Mouse (Mus musculus): ENCODE results near the gene Klk5. TPM values are rescaled to one million over a fixed set of nuclear protein-coding genes. Genes with fewer than 3 reads are reported as not detected.

The Klk5 gene
- polyA plus RNA-seq, 1 experiment from 2014 or later: 0.17 TPM

- WGBS: 26% methylated on average over 4 of the region's 4 CpGs
- Histone ChIP-seq H3K9ac (no peak overlapping the region), H3K4me1 (0 out of 2 replicates have a peak, but pooled peaks cover 2% of the 10 kb centered on the region), H3K27me3 (peaks cover 18% of the 10 kb centered on the region; the same call in 1 of the 2 replicates), H3K4me2 (replicated peaks) (no peak overlapping the region), H3K27ac (no peak overlapping the region), H3K9me3 (replicated peaks) (no peaks in the 10 kb centered on the region), H3K4me3 (no peak overlapping the region), H3K36me3 (no peaks in the 10 kb centered on the region)
- ATAC-seq (ENCODE audit: low FRiP score): no peak
Observed at GRCm38 (mm10) chr7:43882346-43882745, 40.6 kb downstream of the Klk5 start.

- no peak overlapping the region for H3K4me3 ChIP-seq
- H3K36me3 ChIP-seq: no peaks in the 10 kb centered on the region
- H3K4me1 ChIP-seq: 0 out of 2 replicates have a peak, but pooled peaks cover 2% of the 10 kb centered on the region
- no peak overlapping the region for H3K4me2 ChIP-seq (replicated peaks)
- 0 out of 2 replicates have a peak, but pooled peaks have one; percentile 14 for ATAC-seq (ENCODE audit: low FRiP score)
- H3K27me3 ChIP-seq: peaks cover 18% of the 10 kb centered on the region; the same call in 1 of the 2 replicates
- WGBS: 27% methylated on average over 4 of the region's 4 CpGs
- no peaks in the 10 kb centered on the region for H3K9me3 ChIP-seq (replicated peaks)
- H3K27ac ChIP-seq: no peak overlapping the region
- no peak overlapping the region for H3K9ac ChIP-seq
Observed at GRCm38 (mm10) chr7:43882811-43883210, 41.0 kb downstream of the Klk5 start.

- 0 out of 2 replicates have a peak, but pooled peaks cover 2% of the 10 kb centered on the region for H3K4me1 ChIP-seq
- H3K27me3 ChIP-seq: peaks cover 18% of the 10 kb centered on the region; the same call in 1 of the 2 replicates
- H3K36me3 ChIP-seq: no peaks in the 10 kb centered on the region
- no peak overlapping the region for H3K4me3 ChIP-seq
- no peaks in the 10 kb centered on the region for H3K9me3 ChIP-seq (replicated peaks)
- H3K9ac ChIP-seq: 0 out of 2 replicates have a peak overlapping the region, but pooled peaks have one; percentile 32
- no peak overlapping the region for H3K27ac ChIP-seq
- H3K4me2 ChIP-seq (replicated peaks): peak overlapping the region; percentile 36
- ATAC-seq (ENCODE audit: low FRiP score): peak; percentile 66; the same call in 1 of the 2 replicates
- WGBS: 13% methylated on average over 14 of the region's 14 CpGs
Observed at GRCm38 (mm10) chr7:43883547-43883946, 41.8 kb downstream of the Klk5 start.

DNA sequence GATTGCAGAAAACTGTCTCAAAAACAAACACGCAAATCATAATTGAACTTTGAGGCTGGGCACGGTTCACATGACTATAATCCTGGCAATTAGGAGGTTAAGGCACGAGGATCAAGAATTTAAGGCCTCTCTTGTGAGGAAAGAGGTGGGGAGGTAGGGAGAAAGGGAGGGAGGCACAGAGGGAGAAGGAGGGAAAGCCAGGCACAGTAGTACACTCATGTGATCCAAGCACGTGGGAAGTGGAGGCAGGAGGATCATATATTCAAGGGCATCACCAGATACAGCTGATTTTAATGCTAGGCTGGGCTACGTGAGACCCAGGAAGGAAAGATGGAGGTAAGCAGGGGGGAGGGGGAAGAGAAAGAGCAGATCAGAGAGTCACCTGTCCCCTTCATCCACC is 49.6 kb downstream of the Klk5 start:
- WGBS: 58% methylated on average over 5 of the region's 5 CpGs
- Histone ChIP-seq H3K36me3 (no peaks in the 10 kb centered on the region), H3K4me1 (no peaks in the 10 kb centered on the region), H3K4me3 (no peak overlapping the region), H3K27me3 (no peaks in the 10 kb centered on the region), H3K9me3 (replicated peaks) (no peaks in the 10 kb centered on the region), H3K4me2 (replicated peaks) (no peak overlapping the region), H3K27ac (no peak overlapping the region), H3K9ac (no peak overlapping the region)
- ATAC-seq (ENCODE audit: low FRiP score): no peak

GRCm38 (mm10) chr7:43891788-43892187 is 50.0 kb downstream of the Klk5 start:
- no peak for ATAC-seq (ENCODE audit: low FRiP score)
- no peak overlapping the region for H3K4me3 ChIP-seq
- WGBS: 67% methylated on average over 3 of the region's 3 CpGs
- no peak overlapping the region for H3K9ac ChIP-seq
- H3K36me3 ChIP-seq: no peaks in the 10 kb centered on the region
- no peaks in the 10 kb centered on the region for H3K9me3 ChIP-seq (replicated peaks)
- no peak overlapping the region for H3K27ac ChIP-seq
- H3K4me2 ChIP-seq (replicated peaks): no peak overlapping the region
- H3K27me3 ChIP-seq: no peaks in the 10 kb centered on the region
- no peaks in the 10 kb centered on the region for H3K4me1 ChIP-seq

- no peak overlapping the region for H3K4me2 ChIP-seq (replicated peaks)
- no peaks in the 10 kb centered on the region for H3K36me3 ChIP-seq
- no peak overlapping the region for H3K4me3 ChIP-seq
- no peaks in the 10 kb centered on the region for H3K27me3 ChIP-seq
- H3K9ac ChIP-seq: no peak overlapping the region
- H3K27ac ChIP-seq: no peak overlapping the region
- H3K4me1 ChIP-seq: no peaks in the 10 kb centered on the region
- ATAC-seq (ENCODE audit: low FRiP score): peak; percentile 94
- 9% methylated on average over 1 of the region's 1 CpGs for WGBS
- H3K9me3 ChIP-seq (replicated peaks): no peaks in the 10 kb centered on the region
Observed at GRCm38 (mm10) chr7:43894836-43895235, 53.1 kb downstream of the Klk5 start.

Other genes starting within 250 kb of the Klk5 start
- 0.34 and 0.37 TPM in 2 replicates for gene Zfp819, start 234.8 kb upstream of the Klk5 start, polyA plus RNA-seq (2016; fragmentation: Nextera tagmentation; extraction: Ambion mirVana)
- not detected in 2 replicates for gene Ceacam18, start 207.3 kb upstream of the Klk5 start, polyA plus RNA-seq (2016; fragmentation: Nextera tagmentation; extraction: Ambion mirVana)
- 0.18 and 0.44 TPM in 2 replicates for gene Siglece, start 181.8 kb upstream of the Klk5 start, polyA plus RNA-seq (2016; fragmentation: Nextera tagmentation; extraction: Ambion mirVana)
- 16.4 and 17.0 TPM in 2 replicates for gene Ctu1, start 170.0 kb upstream of the Klk5 start, polyA plus RNA-seq (2016; fragmentation: Nextera tagmentation; extraction: Ambion mirVana)
- gene Klk14, start 151.6 kb upstream of the Klk5 start, polyA plus RNA-seq (2016; fragmentation: Nextera tagmentation; extraction: Ambion mirVana): not detected in 2 replicates
- gene Klk13, start 129.4 kb upstream of the Klk5 start, polyA plus RNA-seq (2016; fragmentation: Nextera tagmentation; extraction: Ambion mirVana): 0.17 TPM in 1 of 2 replicates, not detected in the other
- not detected in 2 replicates for gene Klk12, start 73.1 kb upstream of the Klk5 start, polyA plus RNA-seq (2016; fragmentation: Nextera tagmentation; extraction: Ambion mirVana)
- 0.22 and 0.30 TPM in 2 replicates for gene Klk11, start 67.4 kb upstream of the Klk5 start, polyA plus RNA-seq (2016; fragmentation: Nextera tagmentation; extraction: Ambion mirVana)
- gene Klk10, start 60.9 kb upstream of the Klk5 start, polyA plus RNA-seq (2016; fragmentation: Nextera tagmentation; extraction: Ambion mirVana): 0.27 and 0.92 TPM in 2 replicates
- not detected in 2 replicates for gene Klk9, start 50.1 kb upstream of the Klk5 start, polyA plus RNA-seq (2016; fragmentation: Nextera tagmentation; extraction: Ambion mirVana)
- 8.9 and 10.1 TPM in 2 replicates for gene Klk8, start 44.4 kb upstream of the Klk5 start, polyA plus RNA-seq (2016; fragmentation: Nextera tagmentation; extraction: Ambion mirVana)
- not detected in 2 replicates for gene Klk7, start 30.7 kb upstream of the Klk5 start, polyA plus RNA-seq (2016; fragmentation: Nextera tagmentation; extraction: Ambion mirVana)
- not detected in 2 replicates for gene Klk6, start 17.5 kb upstream of the Klk5 start, polyA plus RNA-seq (2016; fragmentation: Nextera tagmentation; extraction: Ambion mirVana)
- gene Klk4, start 39.2 kb downstream of the Klk5 start, polyA plus RNA-seq (2016; fragmentation: Nextera tagmentation; extraction: Ambion mirVana): 0.50 and 0.57 TPM in 2 replicates
- gene Klk15, start 91.8 kb downstream of the Klk5 start, polyA plus RNA-seq (2016; fragmentation: Nextera tagmentation; extraction: Ambion mirVana): not detected in 2 replicates
- not detected in 2 replicates for gene Klk1b8, start 108.7 kb downstream of the Klk5 start, polyA plus RNA-seq (2016; fragmentation: Nextera tagmentation; extraction: Ambion mirVana)
- gene Klk1b1, start 124.8 kb downstream of the Klk5 start, polyA plus RNA-seq (2016; fragmentation: Nextera tagmentation; extraction: Ambion mirVana): not detected in 2 replicates
- not detected in 2 replicates for gene Klk1b9, start 134.1 kb downstream of the Klk5 start, polyA plus RNA-seq (2016; fragmentation: Nextera tagmentation; extraction: Ambion mirVana)
- not detected in 2 replicates for gene Klk1b11, start 153.9 kb downstream of the Klk5 start, polyA plus RNA-seq (2016; fragmentation: Nextera tagmentation; extraction: Ambion mirVana)
- gene Klk1b26, start 170.2 kb downstream of the Klk5 start, polyA plus RNA-seq (2016; fragmentation: Nextera tagmentation; extraction: Ambion mirVana): not detected in 2 replicates
- not detected in 2 replicates for gene Klk1b27, start 210.3 kb downstream of the Klk5 start, polyA plus RNA-seq (2016; fragmentation: Nextera tagmentation; extraction: Ambion mirVana)